Mouse (Mus musculus) intestine, embryonic 14.5 days (tissue): Measurements from ENCODE around the gene Grap. TPM values are rescaled to one million over a fixed set of nuclear protein-coding genes. Genes with fewer than 3 reads are reported as not detected.

Experiments used
- ATAC-seq: fragments of 200-750 bp; cut with Nextera tagmentation; replicated peaks from 2 replicates; pipeline ENCODE4 v1.8.0; 2017; ENCODE audit warnings: low read depth, moderate number of reproducible peaks, moderate TSS enrichment, moderate library complexity; ENCODE audit not compliant: low FRiP score, low TSS enrichment
- DNase-seq: peaks from one replicate; pipeline ENCODE4 v3.0.0-alpha.2; 2018; ENCODE audit warnings: low spot score
- H3K27ac ChIP-seq: fragments of 300-500 bp; sonication (generic); 2 replicates; pipeline ENCODE4 v1.5.1; 2014; ENCODE audit warnings: low read depth, mild to moderate bottlenecking, control low read depth
- H3K27me3 ChIP-seq: fragments of 300-500 bp; sonication (generic); replicated peaks from 2 replicates; pipeline ENCODE4 v1.6.1; 2014; ENCODE audit warnings: low read length, control low read depth; ENCODE audit not compliant: control insufficient read depth, insufficient read depth
- H3K36me3 ChIP-seq: fragments of 300-500 bp; sonication (generic); 2 replicates; pipeline ENCODE4 v1.6.1; 2014; ENCODE audit warnings: low read length, control low read depth; ENCODE audit not compliant: control insufficient read depth, insufficient read depth
- H3K4me1 ChIP-seq: fragments of 300-500 bp; sonication (generic); replicated peaks from 2 replicates; pipeline ENCODE4 v1.6.1; 2014; ENCODE audit warnings: low read length, control low read depth, mixed read lengths; ENCODE audit not compliant: control insufficient read depth, insufficient read depth
- H3K4me2 ChIP-seq: fragments of 300-500 bp; sonication (generic); 2 replicates; pipeline ENCODE4 v1.6.1; 2014; ENCODE audit warnings: low read length
- H3K4me3 ChIP-seq: fragments of 300-500 bp; sonication (generic); 2 replicates; pipeline ENCODE4 v1.5.1; 2014; ENCODE audit warnings: low read depth, low read length, control low read depth, mixed read lengths
- H3K9ac ChIP-seq: fragments of 300-500 bp; sonication (generic); 2 replicates; pipeline ENCODE4 v1.6.1; 2014; ENCODE audit warnings: mild to moderate bottlenecking, low read length
- H3K9me3 ChIP-seq: fragments of 300-500 bp; sonication (generic); 2 replicates; pipeline ENCODE4 v1.6.1; 2016; ENCODE audit warnings: low read length, control low read depth; ENCODE audit not compliant: control insufficient read depth
- WGBS: fragments of 180-500 bp; shearing (Covaris S2); extraction: QIAGEN DNeasy Blood & Tissue Kit; methylation state at CpG from one replicate; pipeline ENCODE4 v1.1.7; 2014; 5-methylcytosine and 5-hydroxymethylcytosine counted together
- polyA plus RNA-seq: library from polyadenylated mRNA; unstranded; fragments of >200 nt; fragmentation: Nextera tagmentation; extraction: Ambion mirVana; gene quantifications from 2 replicates; pipeline ENCODE4 v1.2.1, GENCODE M21; 2014

Gene Grap
- 6.5 and 6.6 TPM in 2 replicates for polyA plus RNA-seq

DNA sequence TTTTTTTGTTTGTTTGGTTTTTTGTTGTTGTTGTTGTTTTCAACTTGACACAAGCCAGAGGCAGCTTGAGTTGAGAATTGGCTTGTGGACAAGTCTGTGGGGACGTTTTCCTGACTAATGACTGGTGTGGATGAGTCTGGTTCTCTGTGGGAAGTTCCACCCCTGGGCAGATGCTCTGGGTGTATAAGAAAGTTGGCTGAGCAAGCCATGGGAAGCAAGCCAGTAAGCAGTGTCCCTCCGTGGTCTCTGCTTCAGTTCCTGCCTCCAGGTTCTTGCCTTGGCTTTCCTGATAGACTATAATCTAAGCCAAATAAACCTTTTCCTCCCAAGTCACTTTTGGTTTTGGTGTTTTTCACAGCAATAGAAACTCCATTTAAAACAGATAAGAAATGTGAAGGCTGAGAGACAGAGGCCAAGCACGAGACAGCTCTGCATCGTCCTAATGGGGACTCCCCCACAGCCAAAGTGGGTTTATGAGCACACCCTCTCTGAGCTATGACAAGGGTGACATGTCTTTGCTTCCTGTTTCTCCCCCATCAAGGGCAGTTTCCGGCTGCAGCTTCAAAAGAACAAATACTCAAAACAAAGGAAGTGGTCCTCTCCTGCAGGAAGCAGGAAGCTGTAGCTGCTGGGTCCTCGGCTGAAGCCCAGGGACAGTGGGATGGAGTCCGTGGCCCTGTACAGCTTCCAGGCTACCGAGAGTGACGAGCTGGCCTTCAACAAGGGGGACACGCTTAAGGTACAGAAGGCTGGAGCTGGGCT, at the start of gene Grap:
TSS of gene Grap (plus strand) at position 580 of the 762 bp plus-strand sequence.
- no peak for ATAC-seq
- H3K27ac ChIP-seq: no peak within 1 kb of the TSS
- H3K9me3 ChIP-seq: no peaks in the 10 kb centered on the region
- DNase-seq: no peak
- no peak within 1 kb of the TSS for H3K9ac ChIP-seq
- no peak within 1 kb of the TSS for H3K4me3 ChIP-seq
- no peaks in the 10 kb centered on the region for H3K27me3 ChIP-seq
- H3K4me2 ChIP-seq: no peak within 1 kb of the TSS
- H3K4me1 ChIP-seq: no peaks in the 10 kb centered on the region
- WGBS: 57% methylated on average over 10 of the region's 10 CpGs
- no peaks in the 10 kb centered on the region for H3K36me3 ChIP-seq

DNA sequence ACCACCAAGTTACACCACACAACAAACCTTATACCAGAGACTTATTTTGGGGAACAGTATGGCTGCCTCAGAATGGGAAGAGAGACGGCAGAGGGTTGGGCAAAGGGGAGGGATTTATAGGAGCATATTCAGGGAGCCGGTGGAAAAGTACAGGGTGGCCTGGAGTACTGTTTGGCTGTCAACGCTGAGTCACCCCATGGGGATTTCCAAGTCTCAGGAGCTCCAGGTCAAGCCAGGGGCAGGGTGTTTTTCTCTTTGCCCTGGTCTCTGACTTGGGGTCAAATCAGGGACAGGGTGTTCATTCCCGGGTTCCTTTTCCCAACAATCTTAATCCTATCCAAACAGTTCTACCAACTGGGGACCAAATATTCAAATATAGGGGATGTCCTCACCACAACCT, 45.0 kb upstream of the Grap start:
- no peak overlapping the region for H3K27ac ChIP-seq
- no peak overlapping the region for H3K9ac ChIP-seq
- H3K4me3 ChIP-seq: no peak overlapping the region
- no peaks in the 10 kb centered on the region for H3K4me1 ChIP-seq
- no peaks in the 10 kb centered on the region for H3K9me3 ChIP-seq
- ATAC-seq (no peak), DNase-seq (no peak)
- no peak overlapping the region for H3K4me2 ChIP-seq
- no peaks in the 10 kb centered on the region for H3K27me3 ChIP-seq
- 78% methylated on average over 4 of the region's 4 CpGs for WGBS
- no peaks in the 10 kb centered on the region for H3K36me3 ChIP-seq

DNA sequence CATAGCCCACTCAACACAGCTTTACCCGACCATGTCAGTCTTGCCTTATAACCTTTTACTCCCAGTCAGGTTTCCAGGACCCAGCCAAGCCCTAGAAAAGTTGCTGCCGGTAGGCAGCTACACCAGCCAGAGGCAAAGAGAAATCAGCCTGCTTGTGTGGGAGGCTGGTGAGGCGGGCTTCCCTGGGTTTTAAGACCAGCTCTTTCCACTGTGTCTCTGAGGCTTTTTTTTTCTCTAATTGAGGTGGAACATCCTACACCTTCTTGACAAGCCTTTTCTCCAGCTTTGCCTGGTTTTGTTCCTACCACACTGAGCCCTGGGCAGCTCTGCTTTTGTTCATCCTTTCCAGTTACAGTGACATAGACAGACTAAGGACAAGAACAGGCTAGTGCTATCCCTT, 41.9 kb upstream of the Grap start:
- Histone ChIP-seq H3K4me3 (no peak overlapping the region), H3K27me3 (no peaks in the 10 kb centered on the region), H3K36me3 (no peaks in the 10 kb centered on the region), H3K4me1 (peaks cover 11% of the 10 kb centered on the region), H3K9ac (no peak overlapping the region), H3K9me3 (no peaks in the 10 kb centered on the region), H3K4me2 (no peak overlapping the region), H3K27ac (no peak overlapping the region)
- ATAC-seq (no peak), DNase-seq (no peak)
- WGBS: 76% methylated on average over 3 of the region's 3 CpGs

DNA sequence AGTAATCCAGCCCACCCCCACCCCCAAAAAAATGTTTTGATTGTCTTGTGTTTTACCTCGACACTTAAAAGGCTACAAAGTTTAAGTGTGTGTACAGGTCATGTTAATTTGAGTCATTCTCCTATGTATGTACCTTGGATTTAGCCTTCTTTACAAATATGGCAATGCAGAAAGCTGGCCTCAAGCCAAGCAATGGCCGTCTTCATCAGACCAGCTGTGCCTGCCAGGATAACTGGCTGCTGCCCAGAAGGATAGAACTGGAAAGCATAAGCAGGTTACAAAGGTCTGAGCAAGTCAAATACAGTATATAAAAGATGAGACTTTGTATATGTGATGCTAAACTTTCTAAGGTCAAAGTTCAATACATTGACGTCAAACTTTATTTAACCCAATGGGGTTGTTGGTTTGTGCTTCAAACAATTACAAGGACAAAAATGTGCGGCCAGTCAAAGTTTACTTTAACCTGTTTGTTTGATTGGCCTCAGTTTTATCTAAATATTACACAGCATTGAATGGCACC, 40.9 kb upstream of the Grap start:
- H3K36me3 ChIP-seq: no peaks in the 10 kb centered on the region
- no peak for DNase-seq
- no peaks in the 10 kb centered on the region for H3K27me3 ChIP-seq
- H3K4me1 ChIP-seq: peaks cover 11% of the 10 kb centered on the region
- no peak overlapping the region for H3K9ac ChIP-seq
- H3K4me3 ChIP-seq: no peak overlapping the region
- no peak for ATAC-seq
- H3K27ac ChIP-seq: no peak overlapping the region
- no peak overlapping the region for H3K4me2 ChIP-seq
- no peaks in the 10 kb centered on the region for H3K9me3 ChIP-seq
- 49% methylated on average over 4 of the region's 4 CpGs for WGBS

DNA sequence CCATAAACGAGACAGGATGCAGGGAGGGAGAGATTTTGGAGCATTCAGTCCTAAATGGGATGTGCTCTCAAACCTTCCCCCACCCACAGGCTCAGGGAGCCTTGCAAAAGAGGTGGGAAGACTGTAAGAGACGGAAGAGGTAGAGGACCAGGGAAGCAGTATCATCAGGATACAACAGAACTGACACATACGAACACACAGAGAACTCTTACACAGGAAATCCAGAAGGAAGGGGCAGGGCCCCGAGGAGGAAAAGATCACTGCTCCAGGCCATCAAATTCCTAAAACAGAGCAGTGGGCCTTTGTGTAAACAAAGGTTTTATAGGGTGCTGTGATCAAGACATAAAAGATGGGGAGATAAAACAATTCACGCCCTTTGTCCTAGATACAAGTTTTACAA, 38.7 kb upstream of the Grap start:
- no peak for DNase-seq
- H3K27me3 ChIP-seq: no peaks in the 10 kb centered on the region
- H3K36me3 ChIP-seq: no peaks in the 10 kb centered on the region
- H3K4me2 ChIP-seq: no peak overlapping the region
- H3K4me1 ChIP-seq: peaks cover 11% of the 10 kb centered on the region
- H3K9ac ChIP-seq: no peak overlapping the region
- no peak overlapping the region for H3K27ac ChIP-seq
- H3K9me3 ChIP-seq: no peaks in the 10 kb centered on the region
- H3K4me3 ChIP-seq: no peak overlapping the region
- no peak for ATAC-seq
- WGBS: 43% methylated on average over 5 of the region's 5 CpGs

DNA sequence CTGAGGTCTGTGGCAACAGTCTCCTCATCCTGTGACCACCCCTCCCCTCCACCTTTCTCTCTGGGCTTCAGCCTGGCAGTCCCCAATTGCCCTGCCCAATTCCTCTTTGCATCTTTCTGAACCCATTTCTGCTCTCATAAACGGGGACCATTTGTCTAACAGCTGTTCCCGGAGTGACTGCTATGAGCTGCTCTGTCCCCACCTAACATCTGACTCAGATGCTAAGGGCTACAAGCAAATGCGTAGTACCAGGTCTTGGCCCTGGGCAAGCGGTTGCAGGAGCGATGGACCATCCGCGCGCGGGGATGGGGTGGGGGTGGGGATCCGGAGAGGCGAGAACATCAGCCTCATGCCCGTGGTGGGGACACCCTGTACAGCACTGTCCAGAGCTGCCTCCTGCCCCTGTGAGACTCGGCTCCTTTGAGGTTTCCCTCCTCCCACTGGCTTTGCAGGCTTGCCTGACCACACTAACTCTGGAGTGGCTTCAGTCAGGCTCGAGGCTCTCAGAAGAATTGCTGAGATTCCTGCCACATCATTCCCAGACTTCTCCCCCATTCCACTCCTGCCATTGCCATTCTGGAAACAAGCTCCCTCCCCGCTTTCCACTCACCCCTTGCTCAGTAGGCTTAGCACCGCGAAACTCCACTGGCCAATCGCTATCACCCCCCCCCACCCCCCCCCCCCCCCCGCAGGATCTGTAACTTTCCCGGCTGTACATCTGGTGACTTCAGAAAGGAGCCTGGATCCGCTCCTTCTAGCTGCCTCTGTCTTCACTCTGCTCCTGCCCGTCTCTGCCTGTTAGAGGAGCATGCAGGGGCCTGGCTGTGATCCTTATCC, 37.2 kb upstream of the Grap start:
- DNase-seq: peak; percentile 60

DNA sequence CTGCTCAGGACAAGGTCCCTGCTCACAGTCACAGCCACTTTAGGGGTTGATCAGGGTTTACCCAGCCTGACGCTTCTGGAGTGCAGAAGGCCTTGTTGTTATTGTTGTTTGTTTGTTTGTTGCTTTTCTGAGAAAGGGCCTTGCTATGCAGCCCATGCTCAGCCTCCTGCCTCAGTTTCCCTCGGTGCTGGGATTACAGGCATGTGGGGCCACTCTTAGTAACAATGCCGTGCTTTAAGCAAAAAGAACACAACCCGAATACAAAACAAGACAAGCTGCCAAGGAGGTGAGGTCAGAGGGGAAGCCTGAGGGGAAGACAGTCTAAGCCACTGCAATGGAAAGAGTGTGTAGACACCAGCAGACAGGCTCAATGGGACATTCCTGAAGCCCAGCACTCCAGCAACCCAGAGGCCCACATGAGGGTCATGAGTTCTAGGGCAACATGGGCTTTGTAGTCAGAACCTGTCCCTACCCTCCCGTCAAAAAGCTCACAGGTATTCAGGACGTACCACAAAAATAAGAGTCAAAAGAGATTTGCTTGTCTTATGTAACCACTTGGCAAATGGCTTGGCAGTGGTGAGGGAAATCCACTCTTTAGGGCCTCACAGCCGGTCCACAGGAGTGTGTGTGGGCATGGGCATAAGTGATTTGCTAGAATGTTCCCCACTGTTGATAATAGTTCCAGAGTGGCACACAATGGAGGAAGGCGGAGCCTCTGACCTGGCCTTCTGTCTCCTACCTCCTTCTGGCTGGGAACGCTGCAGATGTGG, 36.4 kb upstream of the Grap start:
- Histone ChIP-seq H3K4me3 (no peak overlapping the region), H3K36me3 (no peaks in the 10 kb centered on the region), H3K9ac (no peak overlapping the region), H3K4me2 (peak overlapping the region; percentile 46; the same call in 1 of the 2 replicates), H3K27me3 (no peaks in the 10 kb centered on the region), H3K27ac (no peak overlapping the region), H3K4me1 (peaks cover 11% of the 10 kb centered on the region), H3K9me3 (no peaks in the 10 kb centered on the region)
- 74% methylated on average over 9 of the region's 9 CpGs for WGBS
- DNase-seq (no peak), ATAC-seq (no peak)

More for the DNA sequence above, 37.2 kb upstream of the Grap start:
- peak overlapping the region; percentile 46 for H3K4me2 ChIP-seq
- peak overlapping the region; percentile 25; the same call in 1 of the 2 replicates for H3K9ac ChIP-seq
- no peaks in the 10 kb centered on the region for H3K9me3 ChIP-seq
- peak overlapping the region; percentile 15; the same call in 1 of the 2 replicates for H3K4me3 ChIP-seq
- H3K36me3 ChIP-seq: no peaks in the 10 kb centered on the region
- no peak for ATAC-seq
- WGBS: 12% methylated on average over 21 of the region's 22 CpGs
- no peaks in the 10 kb centered on the region for H3K27me3 ChIP-seq
- peaks cover 11% of the 10 kb centered on the region for H3K4me1 ChIP-seq
- H3K27ac ChIP-seq: peak overlapping the region; percentile 33; the same call in 1 of the 2 replicates

DNA sequence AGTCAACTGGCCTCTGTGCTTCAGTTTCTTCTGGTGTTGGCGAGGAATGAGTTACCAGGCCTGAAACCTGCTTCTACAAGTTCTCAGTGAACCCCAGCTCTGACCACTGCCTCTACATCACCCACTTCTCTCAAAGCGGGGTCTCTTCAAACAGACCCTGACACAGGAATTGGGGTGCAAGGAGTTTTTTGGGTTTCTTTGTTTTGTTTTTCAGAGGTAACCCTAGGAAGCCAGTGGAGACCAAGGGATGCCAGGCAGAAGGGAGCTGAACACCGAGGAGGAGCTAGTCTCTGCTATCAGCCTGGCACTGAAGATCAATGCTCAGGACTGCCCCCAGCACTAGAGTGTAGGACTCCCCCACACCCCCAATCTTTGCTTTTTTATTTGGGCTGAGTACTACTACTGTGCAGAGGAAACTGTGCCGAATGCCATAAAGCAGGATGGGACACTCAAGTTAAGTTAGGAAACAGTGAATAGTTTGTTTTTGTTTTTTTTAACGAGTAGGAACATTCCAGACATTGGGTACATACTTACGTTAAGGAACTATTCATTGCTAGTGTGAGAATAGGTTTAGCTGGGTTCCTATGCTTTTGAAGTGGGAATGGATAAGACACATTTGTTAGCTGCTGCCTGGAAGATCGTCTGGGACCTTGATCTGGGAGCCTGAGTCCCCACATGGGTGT, 35.6 kb upstream of the Grap start:
- Histone ChIP-seq H3K9ac (no peak overlapping the region), H3K27ac (no peak overlapping the region), H3K4me3 (no peak overlapping the region), H3K9me3 (no peaks in the 10 kb centered on the region), H3K4me2 (no peak overlapping the region), H3K4me1 (peaks cover 11% of the 10 kb centered on the region), H3K27me3 (no peaks in the 10 kb centered on the region), H3K36me3 (no peaks in the 10 kb centered on the region)
- ATAC-seq: no peak
- DNase-seq: no peak
- WGBS: 75% methylated on average over 7 of the region's 7 CpGs
